Mouse (Mus musculus): ENCODE measurements around the gene Sept8.

- TF ChIP-seq CTCF (conservative IDR thresholded peaks at IDR 0.05; ENCODE audit: insufficient read depth, insufficient read length, low read depth, low read length) (no peak), POLR2A (IDR thresholded peaks at IDR 0.05; ENCODE audit: low read depth, low read length) (no peak)
Observed at GRCm38 (mm10) chr11:53495417-53495816, 23.6 kb upstream of the Sept8 start.

All from kidney, adult 2 months (tissue).